Mouse (Mus musculus) kidney, adult 9 months (tissue): Measurements from ENCODE around the gene Zfp507.

ENCODE experiments used
- DNase-seq: peaks from one replicate; pipeline ENCODE4 v3.0.0; 2022

Zfp507 gene

DNA sequence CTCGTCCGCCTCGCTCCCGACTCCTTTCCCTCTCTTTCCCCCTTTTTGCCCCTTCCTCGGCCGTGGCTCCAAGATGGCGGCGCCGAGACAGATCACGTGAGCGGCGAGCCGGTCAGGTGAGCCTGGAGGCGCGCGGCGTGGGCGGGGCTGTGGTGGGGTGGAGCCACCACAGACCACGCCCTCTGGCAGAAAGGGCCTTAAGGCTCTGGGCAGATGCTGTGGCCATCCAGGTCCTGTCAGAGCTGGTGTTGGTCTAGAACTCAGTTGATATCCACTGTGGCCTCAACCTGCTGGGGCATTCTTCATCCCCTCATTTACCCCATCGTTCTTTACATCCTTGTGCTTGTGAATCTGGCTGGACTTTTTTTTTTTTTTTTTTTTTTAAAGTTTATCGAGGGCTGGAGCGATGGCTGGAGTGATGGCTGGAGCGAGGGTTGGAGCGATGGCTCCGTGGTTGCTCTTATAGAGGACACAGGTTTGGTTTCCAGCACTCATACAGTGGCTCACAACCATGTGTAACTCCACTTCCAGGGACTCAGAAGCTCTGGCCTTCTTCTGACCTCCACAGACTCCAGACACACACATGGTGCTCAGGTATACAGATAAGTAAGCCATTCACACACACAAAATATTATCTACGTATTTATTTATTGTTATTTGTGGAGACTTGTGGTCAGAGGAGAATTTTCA, at the start of gene Zfp507:
Gene Zfp507, minus strand, starts transcription at position 98 of the 690 bp plus-strand sequence.
- DNase-seq = peak; percentile 86

DNA sequence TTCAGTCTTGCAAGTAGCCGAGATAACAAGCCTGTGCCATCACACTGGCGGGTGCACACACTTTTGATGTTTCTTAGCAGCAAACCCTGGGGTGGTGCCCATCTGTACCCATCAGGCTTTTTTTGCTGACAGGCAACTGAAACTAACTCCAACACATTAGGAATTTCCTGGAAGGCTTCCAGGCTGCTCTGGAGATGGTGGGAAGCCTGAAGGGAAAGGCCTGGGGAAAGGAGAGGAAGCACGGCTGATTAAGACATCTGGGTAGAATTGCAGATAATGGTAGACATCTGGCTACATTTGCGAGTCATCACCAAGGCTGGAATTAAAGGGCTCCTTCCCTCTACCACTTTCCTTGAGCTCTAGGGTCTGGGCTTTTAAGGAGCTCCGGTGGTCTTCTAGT, 47.6 kb upstream of the Zfp507 start:
- DNase-seq = no peak

DNA sequence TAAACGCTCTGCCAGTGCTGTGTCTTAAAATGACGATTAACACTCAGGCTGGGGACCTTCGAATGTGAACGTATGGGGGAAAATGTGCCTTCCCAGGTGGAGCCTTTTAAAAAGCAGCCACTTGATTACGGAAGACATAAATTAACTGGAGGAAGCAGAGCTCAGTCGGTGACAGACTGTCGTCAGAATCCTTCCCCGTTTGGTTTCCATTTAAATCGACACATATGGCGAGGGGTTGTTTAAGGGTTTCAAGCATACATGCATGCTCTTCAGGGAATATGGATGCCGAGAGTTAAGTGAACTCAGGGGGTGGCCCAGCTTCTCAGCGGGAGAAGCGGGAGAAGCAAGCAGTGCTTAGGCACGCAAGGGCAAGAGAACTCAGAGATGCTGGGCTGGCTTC, 45.7 kb upstream of the Zfp507 start:
- no peak for DNase-seq

DNA sequence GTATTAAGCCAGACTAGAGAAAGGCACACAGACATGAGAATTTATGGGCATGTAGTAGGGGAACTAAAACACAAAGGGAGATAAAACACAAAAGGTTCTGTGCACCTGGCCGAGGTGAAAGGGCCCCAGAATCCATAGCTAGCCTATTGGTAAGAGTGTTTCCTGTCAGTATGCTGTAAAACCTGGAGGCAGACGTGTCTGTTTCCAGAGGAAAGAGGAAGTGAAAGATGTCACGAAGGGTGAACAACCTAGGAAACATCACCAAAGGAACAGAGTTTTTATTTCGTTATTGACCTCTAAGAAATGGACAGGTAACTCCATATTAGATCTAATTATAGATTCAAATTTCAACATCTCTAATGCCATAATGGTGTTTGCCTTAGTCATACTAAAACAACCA, 37.7 kb upstream of the Zfp507 start:
- DNase-seq = no peak

DNA sequence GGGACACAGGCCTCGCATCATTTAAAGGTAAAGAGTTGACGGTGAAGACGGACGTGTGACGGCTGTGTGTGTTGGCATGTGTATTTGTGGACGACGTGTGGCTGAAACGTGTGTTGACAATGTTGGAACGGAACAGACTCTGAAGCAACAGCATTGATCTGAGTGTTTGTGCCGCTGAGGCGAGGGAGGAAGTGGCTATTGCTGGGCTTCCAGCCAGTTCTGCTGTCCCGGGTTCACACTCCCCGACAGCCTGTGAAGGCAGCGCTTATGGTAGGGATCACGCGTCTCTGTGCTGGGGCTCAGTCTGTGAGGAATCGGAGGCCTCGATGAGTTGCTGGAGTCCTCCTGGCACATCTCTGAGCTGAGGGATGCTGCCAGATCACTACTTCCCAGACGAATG, 34.0 kb upstream of the Zfp507 start:
- peak; percentile 23 for DNase-seq

DNA sequence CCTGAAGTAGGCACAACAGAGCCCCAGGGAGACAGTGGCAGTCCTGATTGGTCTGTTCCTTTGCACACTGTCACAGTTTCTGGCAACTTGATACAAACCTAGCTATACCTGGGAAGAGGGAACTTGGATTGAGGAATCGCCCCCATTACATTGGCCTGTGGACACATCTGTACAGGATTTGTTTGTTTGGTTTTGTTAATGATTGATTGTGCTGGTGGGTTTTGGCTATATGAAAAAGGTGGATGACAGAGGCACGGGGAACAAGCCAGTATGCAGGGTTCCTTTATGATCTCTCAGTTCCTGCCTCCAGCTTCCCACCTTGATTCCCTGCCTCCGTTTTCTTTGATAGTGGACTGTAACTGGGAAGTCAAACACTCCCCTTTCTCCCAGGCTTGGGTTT, 33.6 kb upstream of the Zfp507 start:
- DNase-seq = no peak

DNA sequence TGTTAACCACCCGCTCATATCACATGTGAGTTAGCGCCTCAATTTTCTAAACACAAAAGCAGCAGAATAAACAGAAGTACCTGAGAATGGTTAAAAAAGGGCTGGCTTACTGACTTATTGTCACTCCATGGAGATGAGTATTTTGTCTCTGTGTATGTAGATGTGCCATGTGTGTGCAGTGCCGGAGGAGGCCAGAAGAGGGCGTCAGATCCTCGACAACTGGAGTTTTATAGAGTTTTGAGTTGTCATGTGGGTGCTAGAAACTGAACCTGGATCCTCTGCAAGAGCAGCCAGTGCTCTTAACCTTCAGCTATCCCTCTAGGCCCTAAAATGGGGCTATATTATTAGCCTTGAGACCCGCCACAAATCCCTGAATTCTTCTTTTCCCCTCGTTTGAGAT, 27.3 kb upstream of the Zfp507 start:
- no peak for DNase-seq

DNA sequence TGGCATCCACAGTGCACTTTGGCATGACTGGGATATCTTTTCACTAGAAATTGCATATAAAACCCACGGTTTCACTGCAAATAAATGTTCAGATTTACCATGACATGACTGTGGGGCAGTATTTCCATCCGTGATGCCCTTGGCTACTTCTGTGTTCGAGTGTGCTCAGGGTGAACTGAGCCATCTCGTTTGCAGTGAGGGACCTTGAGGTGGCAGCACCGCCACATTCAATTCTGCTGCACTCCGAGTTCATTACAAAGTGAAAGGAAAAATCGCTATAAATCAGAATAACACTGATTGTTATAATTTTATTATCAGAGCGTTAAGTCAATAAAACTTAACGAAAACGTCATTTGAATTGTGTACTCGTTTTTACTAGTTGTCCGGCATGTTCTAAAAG, 21.1 kb upstream of the Zfp507 start:
- DNase-seq = no peak

DNA sequence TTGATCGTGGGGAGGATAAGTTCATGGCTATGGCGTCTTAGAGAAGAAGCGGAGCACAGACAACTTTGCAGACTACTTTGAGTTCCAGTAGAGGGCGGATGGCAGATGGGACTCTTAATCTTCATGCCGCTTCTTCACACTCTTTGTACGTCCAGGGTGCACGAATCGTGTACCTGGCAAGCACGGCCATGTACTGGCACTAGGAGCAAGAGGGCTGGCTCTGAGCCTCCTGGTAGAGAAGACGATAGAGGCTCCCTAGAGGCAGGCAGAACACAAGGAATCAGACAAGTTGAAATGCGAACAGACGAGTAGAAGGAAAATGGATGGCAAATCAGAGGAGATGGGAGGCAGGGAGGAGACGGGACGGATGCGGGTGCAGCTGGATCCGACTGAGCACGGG, 19.5 kb upstream of the Zfp507 start:
- DNase-seq = no peak

DNA sequence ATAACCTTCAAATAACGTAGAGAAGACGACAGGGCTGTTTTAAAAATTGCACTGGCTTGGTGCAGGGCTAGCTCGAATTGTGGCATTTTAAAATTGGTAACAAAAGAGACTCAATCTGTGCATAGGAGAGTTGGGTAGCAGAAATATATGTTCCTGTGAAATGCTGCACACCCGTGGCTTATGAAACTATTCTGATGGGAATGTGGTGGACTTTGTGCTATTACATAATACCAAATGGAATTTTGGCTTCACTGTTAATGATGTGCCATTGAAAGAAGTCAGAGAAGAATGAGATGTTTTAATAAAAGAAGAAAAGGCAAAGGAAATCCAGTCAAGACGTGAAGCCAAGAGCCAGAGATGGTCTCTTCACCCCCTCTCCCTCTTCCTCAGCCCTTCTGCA, 18.6 kb upstream of the Zfp507 start:
- no peak for DNase-seq

DNA sequence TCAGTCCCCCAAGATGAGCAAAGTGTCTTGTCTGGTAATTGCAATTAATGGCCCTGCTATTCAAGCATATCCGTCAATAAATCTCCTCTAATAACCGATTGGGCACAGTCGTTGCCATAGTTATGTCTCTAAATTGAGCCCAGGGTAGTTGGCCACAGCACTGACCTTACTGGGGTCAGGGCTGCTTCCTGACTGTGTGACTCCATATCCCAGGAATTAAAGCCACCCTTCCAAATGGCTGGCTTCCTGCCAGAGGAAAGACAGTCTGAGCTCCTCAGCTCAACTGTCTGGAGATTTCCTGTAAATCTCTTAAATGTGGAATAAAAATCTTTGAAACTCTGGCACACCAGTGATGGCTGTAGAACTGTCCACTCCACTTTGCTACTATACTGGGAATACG, 16.7 kb upstream of the Zfp507 start:
- peak; percentile 54 for DNase-seq

DNA sequence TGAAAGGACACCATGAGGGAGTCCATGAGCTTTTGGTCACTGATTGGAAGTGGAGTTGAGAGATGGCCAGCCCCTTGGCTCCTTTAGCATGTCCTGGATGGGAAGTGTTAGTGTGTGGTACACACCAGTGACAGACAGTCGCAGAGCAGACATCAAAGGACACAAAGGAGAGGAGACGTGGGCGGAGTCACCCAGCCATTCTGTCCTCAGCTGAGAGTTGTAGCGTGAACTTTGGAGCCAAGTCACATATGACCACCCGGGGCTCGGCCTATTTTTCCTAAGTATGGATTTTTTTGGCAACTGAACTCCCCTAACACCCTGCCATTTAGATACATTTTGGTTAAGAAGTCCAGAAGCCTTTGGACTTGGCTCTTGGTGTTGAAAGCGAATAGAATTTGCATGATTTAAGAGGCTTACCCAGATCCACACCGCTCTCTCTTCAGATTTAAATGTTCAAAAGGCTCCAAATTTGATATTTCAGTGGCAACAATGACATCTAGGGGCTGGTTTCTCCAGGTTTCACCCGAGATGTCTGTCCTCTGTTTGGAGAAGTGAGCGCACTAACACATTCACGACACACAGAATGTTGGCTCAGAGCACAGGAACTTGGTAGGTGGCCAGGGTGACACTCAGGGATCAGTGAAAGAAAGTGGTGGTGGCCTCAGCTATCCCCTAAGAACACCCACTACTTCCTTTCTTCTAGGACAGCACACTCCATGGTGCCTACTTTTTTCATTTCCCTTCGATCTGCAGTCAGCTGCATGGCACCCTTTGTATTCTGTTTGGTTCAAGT, 12.2 kb upstream of the Zfp507 start:
- DNase-seq = no peak

DNA sequence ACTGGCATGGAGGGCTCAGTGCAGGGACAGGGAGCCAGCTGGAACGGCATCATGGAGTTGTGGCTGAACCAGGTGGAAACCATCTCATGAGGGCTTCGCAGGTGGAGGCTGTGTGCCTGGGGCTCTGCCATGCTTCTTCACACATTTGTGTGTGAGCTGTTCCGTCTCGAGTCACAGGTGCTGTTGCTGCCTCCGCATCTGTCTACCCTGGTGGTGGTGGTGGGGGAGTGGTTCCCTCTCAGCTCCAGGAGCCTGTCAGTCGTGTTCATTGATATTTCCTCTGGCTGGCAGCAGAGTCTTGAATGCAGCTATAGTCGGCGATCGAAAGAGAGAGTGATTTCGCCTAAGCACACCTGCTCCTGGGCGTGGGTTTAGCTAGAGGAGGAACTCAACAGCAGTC, 10.5 kb upstream of the Zfp507 start:
- no peak for DNase-seq

DNA sequence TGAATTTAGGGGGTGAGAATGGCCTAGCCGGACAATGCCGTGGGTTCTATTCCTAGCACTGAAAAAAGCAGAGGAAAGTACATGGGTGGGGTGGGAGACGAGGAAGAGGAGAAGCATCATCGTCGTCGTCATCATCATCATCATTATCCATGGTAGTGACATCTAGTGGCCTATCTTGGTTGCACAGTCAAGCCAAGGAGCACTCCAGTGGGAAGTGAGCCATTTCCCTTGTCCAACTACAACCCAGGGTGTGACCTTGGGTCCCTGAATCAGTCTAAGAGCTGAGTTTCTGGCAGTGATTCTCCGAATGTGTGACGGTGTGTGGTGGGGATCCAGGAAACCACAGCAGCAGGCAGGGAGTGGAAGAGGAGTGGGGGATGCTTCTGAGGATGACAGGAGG, 7.9 kb upstream of the Zfp507 start:
- peak; percentile 49 for DNase-seq

DNA sequence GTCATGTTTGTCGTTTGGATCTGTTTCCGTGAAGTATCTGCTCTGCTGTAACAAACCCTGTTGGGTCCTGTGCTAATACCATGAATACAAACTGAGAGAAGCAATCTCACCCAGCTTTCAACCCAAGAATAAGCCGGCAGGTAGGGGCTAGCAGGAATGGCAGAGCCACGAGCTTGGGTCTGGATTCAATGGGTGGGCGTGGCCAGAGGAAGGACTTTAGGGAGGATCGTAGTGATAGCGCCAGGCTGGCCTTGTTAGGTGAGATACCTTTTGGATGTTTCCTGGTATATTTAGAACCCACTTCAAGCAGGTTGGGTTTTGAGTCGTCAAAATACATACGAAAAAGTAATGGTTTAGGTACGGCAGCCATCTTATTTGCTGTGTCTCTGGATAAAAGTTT, 1.4 kb upstream of the Zfp507 start:
- no peak for DNase-seq

DNA sequence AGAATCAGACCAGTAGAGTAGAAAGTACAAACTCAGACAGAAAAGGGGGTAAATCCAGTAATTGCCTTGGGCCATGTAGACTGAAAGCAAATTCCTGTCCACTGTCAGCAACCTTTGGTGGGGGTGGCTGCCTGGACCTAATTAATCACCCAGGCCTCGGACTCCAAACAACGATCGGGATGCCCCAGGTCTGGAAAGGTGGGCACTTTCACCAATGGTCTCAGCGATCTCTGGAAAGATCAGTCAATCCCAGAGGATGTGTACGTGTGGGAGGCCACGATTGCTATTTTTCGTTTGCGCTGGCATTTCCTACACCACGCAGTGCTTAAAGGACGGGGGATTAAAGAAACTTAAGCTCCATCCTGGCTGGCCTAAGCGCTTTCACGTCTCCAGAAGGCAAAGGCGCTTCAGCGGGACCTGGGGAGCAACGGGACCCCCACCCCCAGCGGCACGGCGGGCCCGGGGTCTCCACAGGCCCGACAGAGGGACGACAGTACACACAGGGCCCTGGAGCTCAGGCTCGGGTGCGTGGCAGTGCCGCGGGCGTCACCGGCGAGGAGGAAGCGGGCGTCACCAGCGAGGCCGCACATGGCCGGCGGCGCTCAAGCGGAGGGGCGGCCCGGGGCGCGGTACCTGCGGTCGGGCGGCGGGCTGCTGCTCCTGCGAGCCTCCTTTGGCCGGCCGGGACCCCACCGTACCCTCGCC, 450 bp downstream of the Zfp507 start:
- peak; percentile 25 for DNase-seq

DNA sequence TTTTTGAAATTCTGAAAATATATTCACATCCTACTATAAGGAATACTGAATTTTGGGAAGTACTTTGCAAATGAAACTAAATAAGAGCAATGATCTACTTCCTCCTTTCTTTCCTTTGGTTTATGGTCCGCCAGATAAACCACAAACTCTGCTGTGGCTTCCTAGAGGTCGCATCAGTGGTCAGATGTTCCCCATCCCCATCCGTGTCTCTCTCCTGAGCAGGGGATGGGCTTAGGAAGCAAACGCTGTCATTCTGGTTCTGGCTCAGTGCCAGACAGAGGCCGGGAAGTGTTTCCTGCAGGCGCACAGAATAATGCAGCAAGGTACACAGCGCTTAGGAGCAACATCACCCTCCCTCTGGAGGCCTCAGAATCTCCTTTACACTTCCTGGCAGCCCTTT, 6.7 kb downstream of the Zfp507 start:
- DNase-seq = peak; percentile 7

DNA sequence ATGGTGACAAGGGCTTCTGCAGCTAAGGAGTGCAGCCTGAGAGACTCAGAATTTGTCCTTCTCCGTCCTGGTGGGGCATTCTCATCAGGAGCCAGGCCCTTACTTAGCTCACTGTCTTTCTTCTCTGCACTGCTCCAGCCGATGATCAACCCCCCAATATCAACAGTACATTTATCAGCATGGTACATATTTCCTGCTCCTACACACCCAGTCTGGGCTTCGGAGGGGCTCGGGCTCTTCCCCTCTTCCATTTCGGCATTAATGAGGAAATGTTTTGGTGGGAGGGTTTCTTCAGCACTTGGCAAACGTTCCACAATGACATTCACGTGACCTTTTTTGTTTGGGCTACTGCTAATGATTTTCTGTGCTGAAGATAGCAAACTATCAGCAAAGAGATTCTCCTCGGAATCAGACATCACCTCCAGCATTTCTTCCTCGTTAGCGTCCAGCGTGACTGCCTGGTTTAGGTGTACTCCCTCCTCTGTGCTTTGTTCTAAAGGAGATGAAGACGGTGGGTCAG, 8.6 kb downstream of the Zfp507 start:
- no peak for DNase-seq

DNA sequence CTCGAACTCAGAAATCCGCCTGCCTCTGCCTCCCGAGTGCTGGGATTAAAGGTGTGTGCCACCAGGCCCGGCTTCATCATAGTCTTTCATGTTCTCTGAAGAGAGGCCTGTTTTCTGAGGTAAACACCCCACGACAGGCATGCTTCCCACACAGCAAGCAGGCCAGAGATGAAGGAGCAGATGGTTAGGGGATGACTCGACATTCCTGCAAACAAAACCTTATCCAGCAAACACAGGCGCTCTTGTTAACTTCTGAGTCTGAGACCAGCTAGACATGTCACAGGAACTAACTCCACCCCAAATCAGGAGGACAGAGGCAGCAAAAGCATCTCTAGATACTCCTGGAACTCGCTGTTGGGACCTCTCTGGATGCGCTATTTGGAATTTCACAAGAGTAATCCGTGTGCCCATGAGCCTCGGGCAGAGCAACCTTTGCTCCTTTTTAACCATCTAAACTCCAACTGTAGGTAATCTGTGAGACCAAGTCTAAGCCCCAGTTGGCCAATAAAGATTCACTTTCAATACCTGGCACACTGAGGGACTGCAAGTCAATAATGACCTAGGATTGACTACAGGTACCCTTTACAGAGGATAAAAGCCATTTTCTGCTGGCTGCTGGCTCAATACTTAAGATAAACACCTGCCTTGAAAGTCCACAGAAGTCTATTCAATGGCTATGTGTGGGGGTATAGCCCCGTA, 10.5 kb downstream of the Zfp507 start:
- DNase-seq = no peak

DNA sequence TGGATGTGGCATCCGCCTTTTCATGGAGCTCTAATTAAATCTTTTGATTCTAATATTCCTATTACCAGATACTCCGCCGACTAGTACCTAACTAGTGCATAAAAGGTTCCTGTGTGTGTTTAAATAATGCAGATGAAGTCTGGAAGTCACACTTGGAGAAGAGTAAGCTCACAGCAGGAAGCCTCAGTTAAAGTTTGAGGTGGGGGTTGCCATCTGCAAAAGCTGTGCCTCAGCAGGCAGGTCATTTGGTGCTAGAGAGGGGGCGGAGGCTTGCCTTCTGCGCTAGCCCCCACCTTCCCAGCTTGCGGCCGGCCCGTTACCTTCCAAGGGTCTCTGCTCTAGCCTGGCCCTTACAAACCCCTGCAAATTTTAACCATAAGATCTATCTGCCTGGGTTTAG, 11.9 kb downstream of the Zfp507 start:
- no peak for DNase-seq

DNA sequence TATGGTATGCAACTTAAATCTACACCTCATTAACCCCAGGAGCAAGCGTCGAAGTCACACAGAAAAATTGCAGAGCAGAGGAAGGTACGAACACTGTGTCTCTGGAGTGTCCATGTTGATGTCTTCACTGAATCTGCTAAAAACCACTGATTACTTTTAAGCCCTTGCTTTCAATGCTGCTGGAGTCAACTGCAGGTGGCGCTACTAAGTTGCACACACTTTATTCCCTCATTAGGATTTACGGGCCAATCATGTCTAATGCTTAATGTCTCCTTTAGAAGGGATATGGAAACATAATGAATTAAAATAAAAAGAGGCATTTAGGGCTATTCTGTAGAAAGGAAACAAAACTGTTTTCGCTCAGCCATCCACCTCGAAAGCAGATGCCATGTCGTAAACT, 12.6 kb downstream of the Zfp507 start:
- peak; percentile 17 for DNase-seq

DNA sequence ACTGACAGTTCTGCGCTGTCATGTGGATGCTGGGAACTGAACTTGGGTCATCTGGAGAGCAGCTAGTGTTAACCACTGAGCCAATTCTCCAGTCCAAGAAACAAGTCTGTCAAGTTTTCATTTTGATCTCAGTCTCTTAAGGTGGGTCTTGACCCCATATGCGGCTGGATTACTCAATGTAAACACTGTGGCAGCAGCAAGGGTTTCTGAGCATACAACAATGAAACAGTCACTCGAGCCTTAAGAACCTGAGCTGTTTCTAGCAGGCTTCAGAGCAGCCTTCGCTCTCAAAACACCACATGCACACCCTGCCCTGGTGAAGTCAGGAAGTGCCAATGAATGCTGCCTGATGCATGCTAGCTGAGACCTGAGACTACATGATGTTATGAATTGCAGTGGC, 17.2 kb downstream of the Zfp507 start:
- no peak for DNase-seq

DNA sequence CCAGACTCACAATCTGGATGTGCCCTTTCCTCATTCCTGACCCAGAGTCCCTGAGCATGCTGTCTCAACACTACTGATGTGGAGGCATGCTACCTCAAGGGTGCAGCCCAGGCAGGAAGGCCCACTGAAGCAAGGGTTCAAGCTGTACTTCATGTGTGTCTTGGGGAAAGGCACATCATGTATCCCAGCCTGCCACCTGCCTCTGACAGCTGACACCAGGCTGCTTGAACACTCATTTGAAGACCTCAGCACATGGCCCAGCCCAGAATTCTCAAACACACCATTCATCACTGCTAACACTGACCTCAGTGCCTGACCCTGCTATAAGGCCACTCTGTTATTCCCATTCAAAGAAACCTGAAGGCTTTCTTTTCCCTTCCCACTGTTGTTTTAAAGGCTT, 20.6 kb downstream of the Zfp507 start:
- DNase-seq = no peak
